Mouse (Mus musculus): ENCODE measurements around the gene Apol11b. TPM values are rescaled to one million over a fixed set of nuclear protein-coding genes. Genes with fewer than 3 reads are reported as not detected.

Gene Apol11b
- polyA plus RNA-seq, 1 experiment from 2014 or later: not detected

GRCm38 (mm10) chr15:77587026-77587425 is 56.1 kb downstream of the Apol11b start:
- H3K27ac ChIP-seq (ENCODE audit: low read depth, low read length): no peak overlapping the region
- H3K27me3 ChIP-seq (ENCODE audit: control insufficient read depth, insufficient read depth, low read length): no peaks in the 10 kb centered on the region
- no peak overlapping the region for H3K4me2 ChIP-seq (ENCODE audit: low read depth, low read length, severe bottlenecking)
- no peak overlapping the region for H3K9ac ChIP-seq (ENCODE audit: low read length)
- no peak overlapping the region for H3K4me3 ChIP-seq (ENCODE audit: low read depth, low read length)
- DNase-seq (ENCODE audit: low spot score): no peak
- ATAC-seq (replicated peaks; ENCODE audit: low FRiP score): no peak
- H3K4me1 ChIP-seq (replicated peaks; ENCODE audit: control insufficient read depth, insufficient read depth, low read length): no peaks in the 10 kb centered on the region
- no peaks in the 10 kb centered on the region for H3K9me3 ChIP-seq (ENCODE audit: control insufficient read depth, low read length)
- H3K36me3 ChIP-seq (ENCODE audit: control insufficient read depth, insufficient read depth, low read length): no peaks in the 10 kb centered on the region

Other genes with a start within 250 kb of the Apol11b start
- not detected in 2 replicates for gene Apol7a, start 244.2 kb downstream of the Apol11b start, polyA plus RNA-seq (2014; fragmentation: Nextera tagmentation; extraction: Ambion mirVana)
- gene Apol9a, start 232.2 kb downstream of the Apol11b start, polyA plus RNA-seq (2014; fragmentation: Nextera tagmentation; extraction: Ambion mirVana): not detected in 2 replicates
- not detected in 2 replicates for gene Apol7b, start 195.8 kb downstream of the Apol11b start, polyA plus RNA-seq (2014; fragmentation: Nextera tagmentation; extraction: Ambion mirVana)
- gene Apol10a, start 166.2 kb downstream of the Apol11b start, polyA plus RNA-seq (2014; fragmentation: Nextera tagmentation; extraction: Ambion mirVana): not detected in 2 replicates
- gene Apol11a, start 135.0 kb downstream of the Apol11b start, polyA plus RNA-seq (2014; fragmentation: Nextera tagmentation; extraction: Ambion mirVana): not detected in 2 replicates
- gene Apol7c, start 110.0 kb downstream of the Apol11b start, polyA plus RNA-seq (2014; fragmentation: Nextera tagmentation; extraction: Ambion mirVana): not detected in 2 replicates
- gene 1700025B11Rik, start 81.4 kb downstream of the Apol11b start, polyA plus RNA-seq (2014; fragmentation: Nextera tagmentation; extraction: Ambion mirVana): not detected in 2 replicates
- gene Apol10b, start 47.2 kb downstream of the Apol11b start, polyA plus RNA-seq (2014; fragmentation: Nextera tagmentation; extraction: Ambion mirVana): not detected in 2 replicates
- gene Gm36245, start 44.0 kb downstream of the Apol11b start, polyA plus RNA-seq (2014; fragmentation: Nextera tagmentation; extraction: Ambion mirVana): not detected in 2 replicates
- gene Apol7e, start 55.6 kb upstream of the Apol11b start, polyA plus RNA-seq (2014; fragmentation: Nextera tagmentation; extraction: Ambion mirVana): not detected in 2 replicates
- gene Apol9b, start 85.8 kb upstream of the Apol11b start, polyA plus RNA-seq (2014; fragmentation: Nextera tagmentation; extraction: Ambion mirVana): not detected in 2 replicates
- 0.16 and 0.21 TPM in 2 replicates for gene Apol8, start 113.7 kb upstream of the Apol11b start, polyA plus RNA-seq (2014; fragmentation: Nextera tagmentation; extraction: Ambion mirVana)
- 32.0 and 37.4 TPM in 2 replicates for gene Myh9, start 198.9 kb upstream of the Apol11b start, polyA plus RNA-seq (2014; fragmentation: Nextera tagmentation; extraction: Ambion mirVana)